Mouse (Mus musculus) lung, embryonic 14.5 days (tissue): ENCODE results near the gene Kcnq1. TPM values are rescaled to one million over a fixed set of nuclear protein-coding genes. Genes with fewer than 3 reads are reported as not detected.
A peak's percentile ranks its signal among the peaks of the same experiment; 100 is the strongest.

Experiments
- ATAC-seq: fragments of 200-750 bp; cut with Nextera tagmentation; 2 replicates; pipeline ENCODE4 v1.8.0; 2017; ENCODE audit warnings: mild to moderate bottlenecking, moderate TSS enrichment, moderate library complexity; ENCODE audit not compliant: insufficient read depth
- DNase-seq: peaks from one replicate; pipeline ENCODE4 v3.0.0-alpha.2; 2015
- H3K27ac ChIP-seq: fragments of 300-500 bp; sonication (generic); 2 replicates; pipeline ENCODE4 v1.5.1; 2014; ENCODE audit warnings: low read depth, mild to moderate bottlenecking, moderate library complexity
- H3K27me3 ChIP-seq: fragments of 300-500 bp; sonication (generic); 2 replicates; pipeline ENCODE4 v1.6.1; 2014; ENCODE audit warnings: low read length, control low read depth; ENCODE audit not compliant: insufficient read depth
- H3K36me3 ChIP-seq: fragments of 300-500 bp; sonication (generic); 2 replicates; pipeline ENCODE4 v1.6.1; 2014; ENCODE audit warnings: control low read depth; ENCODE audit not compliant: insufficient read depth
- H3K4me1 ChIP-seq: fragments of 300-500 bp; sonication (generic); 2 replicates; pipeline ENCODE4 v1.6.1; 2014; ENCODE audit warnings: antibody characterized with exemption, control low read depth; ENCODE audit not compliant: insufficient read depth
- H3K4me2 ChIP-seq: fragments of 300-500 bp; sonication (generic); 2 replicates; pipeline ENCODE4 v1.6.1; 2014; ENCODE audit warnings: mild to moderate bottlenecking
- H3K4me3 ChIP-seq: fragments of 300-500 bp; sonication (generic); 2 replicates; pipeline ENCODE4 v1.5.1; 2014; ENCODE audit warnings: low read depth, low read length
- H3K9ac ChIP-seq: fragments of 300-500 bp; sonication (generic); 2 replicates; pipeline ENCODE4 v1.6.1; 2014
- H3K9me3 ChIP-seq: fragments of 300-500 bp; sonication (generic); 2 replicates; pipeline ENCODE4 v1.6.1; 2016; ENCODE audit warnings: low read depth, low read length, control low read depth
- CTCF ChIP-seq: IDR thresholded peaks from 2 replicates; pipeline ENCODE4 v1.5.1; 2016; ENCODE audit warnings: antibody characterized with exemption, low read depth
- WGBS: fragments of 180-500 bp; shearing (Covaris S2); extraction: QIAGEN DNeasy Blood & Tissue Kit; methylation state at CpG from one replicate; pipeline ENCODE4 v1.1.7; 2014; 5-methylcytosine and 5-hydroxymethylcytosine counted together
- polyA plus RNA-seq: library from polyadenylated mRNA; unstranded; fragments of >200 nt; fragmentation: Nextera tagmentation; extraction: Ambion mirVana; gene quantifications from 2 replicates; pipeline ENCODE4 v1.2.1, GENCODE M21; 2014

Kcnq1 gene
- 5.3 and 6.5 TPM in 2 replicates for polyA plus RNA-seq

- peaks cover 37% of the 10 kb centered on the region for H3K27me3 ChIP-seq
These were observed at the start of gene Kcnq1 for GRCm38 (mm10) chr7:143106062-143106461. Kcnq1 (plus strand) TSS chr7:143106362.

DNA sequence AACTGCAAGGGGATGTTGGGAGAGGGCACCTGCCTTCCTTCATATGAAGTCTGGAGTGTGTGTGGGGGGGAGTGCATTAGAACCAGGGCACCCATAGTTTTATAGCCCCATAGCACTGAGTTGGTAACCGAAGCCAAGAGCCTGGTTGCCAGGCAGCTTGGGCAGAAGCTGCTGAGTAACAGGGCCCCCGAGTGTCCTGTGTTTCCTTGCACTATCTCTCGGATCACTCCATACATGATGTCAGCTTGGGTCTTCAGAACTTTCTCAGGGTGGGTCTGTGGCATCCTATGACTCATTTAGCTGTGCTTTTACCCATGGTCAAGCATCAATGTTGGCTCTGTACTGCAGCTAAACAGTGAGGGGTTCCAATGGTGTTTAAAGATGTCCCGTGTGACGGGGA is 49.1 kb upstream of the Kcnq1 start:
- Histone ChIP-seq H3K27ac (no peak overlapping the region), H3K9ac (no peak overlapping the region), H3K9me3 (no peaks in the 10 kb centered on the region), H3K4me2 (peak overlapping the region; percentile 47; the same call in 1 of the 2 replicates), H3K4me1 (peaks cover 37% of the 10 kb centered on the region), H3K4me3 (no peak overlapping the region), H3K36me3 (peaks cover 44% of the 10 kb centered on the region), H3K27me3 (no peaks in the 10 kb centered on the region)
- WGBS: 73% methylated on average over 5 of the region's 5 CpGs
- no peak for TF ChIP-seq CTCF
- DNase-seq (no peak), ATAC-seq (no peak)

More at GRCm38 (mm10) chr7:143106062-143106461, at the start of gene Kcnq1:
- no peak for DNase-seq
- no peak within 1 kb of the TSS for H3K27ac ChIP-seq
- H3K4me1 ChIP-seq: peaks cover 6% of the 10 kb centered on the region; the same call in 1 of the 2 replicates
- no peak for ATAC-seq
- 69% methylated on average over 4 of the region's 4 CpGs for WGBS
- no peaks in the 10 kb centered on the region for H3K36me3 ChIP-seq
- no peak for TF ChIP-seq CTCF
- H3K9ac ChIP-seq: no peak within 1 kb of the TSS
- peak within 1 kb of the TSS; percentile 74 for H3K4me2 ChIP-seq
- H3K9me3 ChIP-seq: no peaks in the 10 kb centered on the region
- peak within 1 kb of the TSS; percentile 43 for H3K4me3 ChIP-seq

DNA sequence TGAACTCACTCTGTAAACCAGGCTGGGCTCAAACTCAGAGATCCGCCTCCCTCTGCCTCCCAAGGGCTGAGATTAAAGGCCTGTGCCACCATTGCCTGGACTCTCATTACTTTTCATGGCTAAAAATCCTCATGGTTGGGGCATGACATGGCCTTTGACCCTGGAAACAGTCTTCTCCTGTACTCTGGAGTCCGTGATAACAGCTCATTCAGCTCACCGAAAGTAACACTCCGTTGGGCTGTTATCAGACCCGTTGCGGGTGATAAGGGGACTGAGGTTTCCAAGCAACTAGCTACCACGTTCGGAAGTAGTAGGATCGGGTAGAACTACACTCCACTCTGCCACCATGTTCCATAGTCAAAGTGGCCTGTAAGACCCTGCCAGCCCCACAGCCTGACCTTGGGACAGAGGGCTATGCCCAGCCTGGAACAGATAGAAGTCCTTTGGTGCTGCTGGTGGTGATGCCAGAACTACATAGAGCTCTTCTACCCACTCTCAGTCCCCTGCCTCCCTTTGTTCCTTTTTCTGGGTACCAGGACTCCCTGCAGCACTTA is 48.4 kb upstream of the Kcnq1 start:
- TF ChIP-seq CTCF: no peak
- ATAC-seq: no peak
- Histone ChIP-seq H3K4me2 (peak overlapping the region; percentile 47), H3K9ac (no peak overlapping the region), H3K4me3 (no peak overlapping the region), H3K27ac (peak overlapping the region; percentile 84), H3K9me3 (no peaks in the 10 kb centered on the region), H3K36me3 (peaks cover 51% of the 10 kb centered on the region), H3K27me3 (no peaks in the 10 kb centered on the region), H3K4me1 (peaks cover 37% of the 10 kb centered on the region)
- WGBS: 25% methylated on average over 9 of the region's 9 CpGs
- DNase-seq: no peak

- ATAC-seq (peak; percentile 19; the same call in 1 of the 2 replicates), DNase-seq (peak; percentile 64)
- Histone ChIP-seq H3K4me2 (peak overlapping the region; percentile 47), H3K9ac (no peak overlapping the region), H3K36me3 (peaks cover 56% of the 10 kb centered on the region), H3K27me3 (no peaks in the 10 kb centered on the region), H3K4me1 (peaks cover 37% of the 10 kb centered on the region), H3K4me3 (no peak overlapping the region), H3K27ac (peak overlapping the region; percentile 84), H3K9me3 (no peaks in the 10 kb centered on the region)
- no peak for TF ChIP-seq CTCF
- WGBS: 39% methylated on average over 5 of the region's 5 CpGs
These were observed 47.9 kb upstream of the Kcnq1 start for GRCm38 (mm10) chr7:143058221-143058697.

DNA sequence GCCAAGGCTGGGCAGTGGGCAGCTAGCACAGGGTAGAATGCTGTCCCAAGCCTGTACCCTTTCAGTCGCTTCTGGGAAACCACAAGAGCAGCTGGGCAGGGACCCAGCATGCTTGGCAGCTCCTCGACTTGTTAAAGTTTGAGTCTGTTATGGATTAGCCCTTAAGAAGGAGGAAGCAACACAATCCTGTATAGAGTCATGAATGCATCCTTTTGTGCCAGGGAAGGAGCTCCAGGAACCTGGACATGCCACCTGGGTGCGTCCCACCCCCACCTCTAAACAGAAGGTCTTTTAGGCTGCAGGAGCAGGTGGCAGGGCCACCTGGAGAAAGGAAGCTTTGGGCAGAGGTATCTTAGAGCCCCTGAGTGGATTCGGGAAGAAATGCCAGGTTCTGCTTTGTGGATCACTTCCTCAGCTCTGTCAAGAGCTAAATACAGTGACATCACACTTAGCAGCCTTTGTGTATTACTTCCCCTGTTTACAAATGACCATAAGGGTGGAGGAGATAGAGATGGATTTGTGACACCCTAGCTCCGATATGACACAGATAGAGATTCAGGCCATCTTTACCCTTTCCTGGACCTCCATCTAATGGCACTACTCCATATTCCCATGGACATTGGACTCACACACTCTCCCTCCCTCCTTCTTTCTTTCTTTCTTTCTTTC is 46.8 kb upstream of the Kcnq1 start:
- Histone ChIP-seq H3K4me2 (peak overlapping the region; percentile 47; the same call in 1 of the 2 replicates), H3K4me3 (no peak overlapping the region), H3K9ac (no peak overlapping the region), H3K4me1 (peaks cover 37% of the 10 kb centered on the region), H3K36me3 (peaks cover 67% of the 10 kb centered on the region), H3K9me3 (no peaks in the 10 kb centered on the region), H3K27me3 (no peaks in the 10 kb centered on the region), H3K27ac (peak overlapping the region; percentile 58)
- ATAC-seq (no peak), DNase-seq (no peak)
- 50% methylated on average over 5 of the region's 5 CpGs for WGBS
- TF ChIP-seq CTCF: no peak

GRCm38 (mm10) chr7:143062704-143063103 is 43.5 kb upstream of the Kcnq1 start:
- TF ChIP-seq CTCF: no peak
- H3K4me2 ChIP-seq: no peak overlapping the region
- H3K4me3 ChIP-seq: no peak overlapping the region
- no peak overlapping the region for H3K27ac ChIP-seq
- no peaks in the 10 kb centered on the region for H3K9me3 ChIP-seq
- H3K9ac ChIP-seq: no peak overlapping the region
- H3K4me1 ChIP-seq: peaks cover 7% of the 10 kb centered on the region
- 65% methylated on average over 2 of the region's 2 CpGs for WGBS
- H3K27me3 ChIP-seq: no peaks in the 10 kb centered on the region
- DNase-seq (no peak), ATAC-seq (no peak)
- H3K36me3 ChIP-seq: peaks cover 80% of the 10 kb centered on the region

DNA sequence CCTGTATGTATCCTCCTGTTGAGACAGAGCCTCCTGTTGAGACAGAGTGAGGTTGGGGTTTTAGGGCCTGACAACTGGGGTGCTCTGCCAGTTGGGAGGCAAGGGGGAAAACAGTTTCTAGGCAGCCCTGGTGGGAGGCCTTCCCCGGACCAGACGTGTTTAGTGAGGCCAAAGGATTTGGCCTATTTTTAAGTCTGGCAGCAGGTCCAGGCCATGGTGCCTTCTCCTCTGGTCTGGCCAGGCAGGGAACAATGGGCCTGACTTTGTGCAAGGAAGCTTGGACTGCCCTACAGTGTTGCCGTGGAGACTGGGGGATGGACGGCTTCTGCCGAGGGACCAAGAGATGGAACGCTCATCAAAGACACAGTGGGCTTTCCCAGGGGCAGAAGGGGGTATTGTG is 41.9 kb upstream of the Kcnq1 start:
- H3K9ac ChIP-seq: no peak overlapping the region
- DNase-seq (no peak), ATAC-seq (no peak)
- H3K4me1 ChIP-seq: peaks cover 3% of the 10 kb centered on the region; the same call in 1 of the 2 replicates
- H3K27me3 ChIP-seq: no peaks in the 10 kb centered on the region
- no peak for TF ChIP-seq CTCF
- no peak overlapping the region for H3K4me3 ChIP-seq
- H3K4me2 ChIP-seq: no peak overlapping the region
- H3K9me3 ChIP-seq: no peaks in the 10 kb centered on the region
- 69% methylated on average over 6 of the region's 6 CpGs for WGBS
- no peak overlapping the region for H3K27ac ChIP-seq
- H3K36me3 ChIP-seq: peaks cover 86% of the 10 kb centered on the region
